Mouse (Mus musculus): ENCODE results near the gene Bicdl2. TPM values are rescaled to one million over a fixed set of nuclear protein-coding genes. Genes with fewer than 3 reads are reported as not detected.

Gene Bicdl2
- total and polyA plus RNA-seq, 3 experiments = not detected

- no peak for DNase-seq (ENCODE audit: low spot score)
- no peak for TF ChIP-seq GATA2 (IDR thresholded peaks at IDR 0.05; ENCODE audit: borderline replicate concordance, low read depth, low read length)
- TF ChIP-seq GATA1 (IDR thresholded peaks at IDR 0.05; ENCODE audit: borderline replicate concordance, low read length) = no peak
- TF ChIP-seq POLR2AphosphoS5 (IDR thresholded peaks at IDR 0.05; ENCODE audit: insufficient replicate concordance, low read depth, low read length) = no peak
- no peak for TF ChIP-seq TAL1 (conservative IDR thresholded peaks at IDR 0.05; ENCODE audit: low read depth, low read length)
- TF ChIP-seq CTCF (IDR thresholded peaks at IDR 0.05; ENCODE audit: low read depth, low read length) = no peak
- ATAC-seq (ENCODE audit: extremely low read depth, insufficient number of reproducible peaks, low FRiP score, poor library complexity, severe bottlenecking) = no peak
- peaks cover 70% of the 10 kb centered on the region for H3K4me1 ChIP-seq (ENCODE audit: insufficient read depth, low read depth, low read length)
- no peaks in the 10 kb centered on the region for H3K9me3 ChIP-seq (replicated peaks)
- peak overlapping the region; percentile 76 for H3K4me3 ChIP-seq (ENCODE audit: low read depth, low read length)
- H3K36me3 ChIP-seq (replicated peaks) = peaks cover 24% of the 10 kb centered on the region
- peaks cover 30% of the 10 kb centered on the region for H3K27me3 ChIP-seq (ENCODE audit: insufficient read depth, low read length)
Measured at GRCm38 (mm10) chr17:23676473-23677031, 16.2 kb downstream of the Bicdl2 start.

- ATAC-seq (ENCODE audit: extremely low read depth, insufficient number of reproducible peaks, low FRiP score, poor library complexity, severe bottlenecking) (peak; percentile 30), DNase-seq (ENCODE audit: low spot score) (peak; percentile 78)
- peak within 1 kb of the TSS; percentile 76 for H3K4me3 ChIP-seq (ENCODE audit: low read depth, low read length)
- H3K9me3 ChIP-seq (replicated peaks) = no peaks in the 10 kb centered on the region
- peaks cover 63% of the 10 kb centered on the region for H3K4me1 ChIP-seq (ENCODE audit: insufficient read depth, low read depth, low read length)
- H3K36me3 ChIP-seq (replicated peaks) = peaks cover 17% of the 10 kb centered on the region
- TF ChIP-seq POLR2AphosphoS5 (IDR thresholded peaks at IDR 0.05; ENCODE audit: insufficient replicate concordance, low read depth, low read length) (no peak), GATA1 (IDR thresholded peaks at IDR 0.05; ENCODE audit: borderline replicate concordance, low read length) (no peak), CTCF (IDR thresholded peaks at IDR 0.05; ENCODE audit: low read depth, low read length) (no peak), GATA2 (IDR thresholded peaks at IDR 0.05; ENCODE audit: borderline replicate concordance, low read depth, low read length) (no peak), TAL1 (conservative IDR thresholded peaks at IDR 0.05; ENCODE audit: low read depth, low read length) (no peak)
- peaks cover 37% of the 10 kb centered on the region for H3K27me3 ChIP-seq (ENCODE audit: insufficient read depth, low read length)
Measured at GRCm38 (mm10) chr17:23677236-23677679, 17.0 kb downstream of the Bicdl2 start, which contains the start of gene Tnfrsf12a. Gene Tnfrsf12a, minus strand, starts transcription at chr17:23677468.

GRCm38 (mm10) chr17:23679127-23679835 is 19.0 kb downstream of the Bicdl2 start, which contains the start of gene Cldn6:
Gene Cldn6, plus strand, starts transcription at chr17:23679249.
- H3K9me3 ChIP-seq (replicated peaks) = no peaks in the 10 kb centered on the region
- DNase-seq (ENCODE audit: low spot score) (no peak), ATAC-seq (ENCODE audit: extremely low read depth, insufficient number of reproducible peaks, low FRiP score, poor library complexity, severe bottlenecking) (no peak)
- H3K4me1 ChIP-seq (ENCODE audit: insufficient read depth, low read depth, low read length) = peaks cover 51% of the 10 kb centered on the region
- no peak within 1 kb of the TSS for H3K4me3 ChIP-seq (ENCODE audit: low read depth, low read length)
- peaks cover 55% of the 10 kb centered on the region for H3K27me3 ChIP-seq (ENCODE audit: insufficient read depth, low read length)
- H3K36me3 ChIP-seq (replicated peaks) = peaks cover 15% of the 10 kb centered on the region
- no peak for TF ChIP-seq POLR2AphosphoS5 (IDR thresholded peaks at IDR 0.05; ENCODE audit: insufficient replicate concordance, low read depth, low read length)
- TF ChIP-seq TAL1 (conservative IDR thresholded peaks at IDR 0.05; ENCODE audit: low read depth, low read length) = no peak
- no peak for TF ChIP-seq CTCF (IDR thresholded peaks at IDR 0.05; ENCODE audit: low read depth, low read length)
- no peak for TF ChIP-seq GATA2 (IDR thresholded peaks at IDR 0.05; ENCODE audit: borderline replicate concordance, low read depth, low read length)
- no peak for TF ChIP-seq GATA1 (IDR thresholded peaks at IDR 0.05; ENCODE audit: borderline replicate concordance, low read length)

GRCm38 (mm10) chr17:23680336-23680735 is 20.0 kb downstream of the Bicdl2 start:
- ATAC-seq (ENCODE audit: extremely low read depth, insufficient number of reproducible peaks, low FRiP score, poor library complexity, severe bottlenecking) (no peak), DNase-seq (ENCODE audit: low spot score) (no peak)
- Histone ChIP-seq H3K4me3 (ENCODE audit: low read depth, low read length) (no peak overlapping the region), H3K27me3 (ENCODE audit: insufficient read depth, low read length) (peaks cover 60% of the 10 kb centered on the region), H3K36me3 (replicated peaks) (peaks cover 5% of the 10 kb centered on the region), H3K9me3 (replicated peaks) (no peaks in the 10 kb centered on the region), H3K4me1 (ENCODE audit: insufficient read depth, low read depth, low read length) (peaks cover 41% of the 10 kb centered on the region)
- no peak for TF ChIP-seq TAL1 (conservative IDR thresholded peaks at IDR 0.05; ENCODE audit: low read depth, low read length)
- TF ChIP-seq POLR2AphosphoS5 (IDR thresholded peaks at IDR 0.05; ENCODE audit: insufficient replicate concordance, low read depth, low read length) = no peak
- TF ChIP-seq GATA2 (IDR thresholded peaks at IDR 0.05; ENCODE audit: borderline replicate concordance, low read depth, low read length) = no peak
- TF ChIP-seq CTCF (IDR thresholded peaks at IDR 0.05; ENCODE audit: low read depth, low read length) = no peak
- TF ChIP-seq GATA1 (IDR thresholded peaks at IDR 0.05; ENCODE audit: borderline replicate concordance, low read length) = no peak

- Histone ChIP-seq H3K36me3 (replicated peaks) (no peaks in the 10 kb centered on the region), H3K27me3 (ENCODE audit: insufficient read depth, low read length) (peaks cover 60% of the 10 kb centered on the region), H3K4me1 (ENCODE audit: insufficient read depth, low read depth, low read length) (peaks cover 33% of the 10 kb centered on the region), H3K4me3 (ENCODE audit: low read depth, low read length) (no peak overlapping the region), H3K9me3 (replicated peaks) (no peaks in the 10 kb centered on the region)
- no peak for TF ChIP-seq GATA2 (IDR thresholded peaks at IDR 0.05; ENCODE audit: borderline replicate concordance, low read depth, low read length)
- no peak for TF ChIP-seq CTCF (IDR thresholded peaks at IDR 0.05; ENCODE audit: low read depth, low read length)
- no peak for TF ChIP-seq TAL1 (conservative IDR thresholded peaks at IDR 0.05; ENCODE audit: low read depth, low read length)
- TF ChIP-seq GATA1 (IDR thresholded peaks at IDR 0.05; ENCODE audit: borderline replicate concordance, low read length) = no peak
- TF ChIP-seq POLR2AphosphoS5 (IDR thresholded peaks at IDR 0.05; ENCODE audit: insufficient replicate concordance, low read depth, low read length) = no peak
- ATAC-seq (ENCODE audit: extremely low read depth, insufficient number of reproducible peaks, low FRiP score, poor library complexity, severe bottlenecking) = no peak
- DNase-seq (ENCODE audit: low spot score) = no peak
Measured at GRCm38 (mm10) chr17:23681086-23681485, 20.8 kb downstream of the Bicdl2 start.

- H3K4me3 ChIP-seq (ENCODE audit: low read depth, low read length) = no peak overlapping the region
- DNase-seq (ENCODE audit: low spot score) = no peak
- no peak for TF ChIP-seq GATA2 (IDR thresholded peaks at IDR 0.05; ENCODE audit: borderline replicate concordance, low read depth, low read length)
- no peak for TF ChIP-seq POLR2AphosphoS5 (IDR thresholded peaks at IDR 0.05; ENCODE audit: insufficient replicate concordance, low read depth, low read length)
- TF ChIP-seq GATA1 (IDR thresholded peaks at IDR 0.05; ENCODE audit: borderline replicate concordance, low read length) = no peak
- no peak for TF ChIP-seq TAL1 (conservative IDR thresholded peaks at IDR 0.05; ENCODE audit: low read depth, low read length)
- no peak for TF ChIP-seq CTCF (IDR thresholded peaks at IDR 0.05; ENCODE audit: low read depth, low read length)
- ATAC-seq (ENCODE audit: extremely low read depth, insufficient number of reproducible peaks, low FRiP score, poor library complexity, severe bottlenecking) = no peak
- H3K9me3 ChIP-seq (replicated peaks) = no peaks in the 10 kb centered on the region
- H3K27me3 ChIP-seq (ENCODE audit: insufficient read depth, low read length) = peaks cover 60% of the 10 kb centered on the region
- no peaks in the 10 kb centered on the region for H3K36me3 ChIP-seq (replicated peaks)
- H3K4me1 ChIP-seq (ENCODE audit: insufficient read depth, low read depth, low read length) = peaks cover 23% of the 10 kb centered on the region
Measured at GRCm38 (mm10) chr17:23682092-23682491, 21.8 kb downstream of the Bicdl2 start.
